Mouse (Mus musculus): Measurements from ENCODE around the gene Ankrd36. TPM values are rescaled to one million over a fixed set of nuclear protein-coding genes. Genes with fewer than 3 reads are reported as not detected.
A peak's percentile ranks its signal among the peaks of the same experiment; 100 is the strongest.
"Not testable (repeated sequence)": the region's sequence is repeated elsewhere in the genome, so short reads cannot be mapped to it uniquely, and the experiment has no call there.

Ankrd36 gene
- total RNA-seq, 2 experiments from 2014 or later: not detected

DNA sequence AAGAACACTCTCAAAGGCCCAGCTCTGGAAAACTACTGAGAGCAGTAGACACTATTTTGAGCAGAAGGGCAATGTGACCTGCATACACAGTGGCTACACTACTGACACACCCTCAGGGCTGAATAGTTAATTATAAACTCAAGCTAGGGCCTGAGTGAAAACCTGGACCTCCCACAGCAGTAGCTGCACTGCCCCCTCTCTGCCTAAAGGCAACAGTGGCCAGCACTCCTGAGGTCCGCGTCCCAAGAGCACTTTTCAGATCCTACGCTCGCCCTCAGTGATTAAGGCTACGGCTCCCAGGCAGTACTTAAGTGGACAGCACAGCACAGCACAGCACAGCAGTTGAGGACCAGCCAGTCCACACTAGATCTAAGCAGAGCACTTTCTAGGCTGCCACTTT lies 36.4 kb upstream of the Ankrd36 start:
- peak; percentile 49 for TF ChIP-seq CTCF (conservative IDR thresholded peaks at IDR 0.05)
- Histone ChIP-seq H3K27ac (no peak overlapping the region), H3K4me3 (no peak overlapping the region)
- DNase-seq (ENCODE audit: low spot score in 2 of 2): no peak

DNA sequence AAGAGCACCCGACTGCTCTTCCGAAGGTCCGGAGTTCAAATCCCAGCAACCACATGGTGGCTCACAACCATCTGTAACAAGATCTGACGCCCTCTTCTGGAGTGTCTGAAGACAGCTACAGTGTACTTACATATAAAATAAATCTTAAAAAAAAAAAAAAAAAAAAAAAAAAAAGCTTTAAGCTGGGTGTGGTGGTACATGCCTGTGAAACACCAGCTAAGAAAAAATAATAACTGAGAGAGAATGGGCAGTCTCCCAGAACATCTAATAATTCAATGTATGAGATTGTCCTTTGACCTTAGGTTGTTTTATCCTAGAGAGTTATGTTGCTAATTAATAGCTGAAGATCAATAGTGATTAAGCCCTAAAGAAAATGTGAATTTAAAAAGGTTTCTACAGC lies 32.0 kb upstream of the Ankrd36 start:
- not testable (repeated sequence) for H3K27ac ChIP-seq
- 0 out of 2 replicates have a peak, but pooled peaks have one; percentile 5 for TF ChIP-seq CTCF (conservative IDR thresholded peaks at IDR 0.05)

DNA sequence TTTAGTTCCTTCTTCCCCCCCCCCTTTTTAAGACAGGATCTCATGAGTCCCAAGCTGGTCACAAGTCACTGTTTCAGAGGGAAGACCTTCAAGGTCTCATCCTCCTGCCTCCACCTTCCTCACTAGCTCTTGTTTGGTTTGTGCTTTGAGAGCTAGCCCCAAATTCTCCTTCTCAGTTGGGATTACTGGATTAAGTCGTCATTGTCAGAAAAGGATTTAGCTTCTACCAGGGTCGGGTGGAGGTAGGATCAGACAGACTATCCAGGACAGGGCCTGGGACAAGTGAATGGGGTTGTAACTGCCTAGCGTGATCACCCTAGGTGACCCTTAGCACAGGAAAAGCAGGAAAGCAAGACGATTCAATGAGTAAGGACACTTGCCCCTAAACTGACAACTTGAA lies 29.2 kb upstream of the Ankrd36 start:
- Histone ChIP-seq H3K4me3 (no peak overlapping the region; the same call in 1 of the 2 replicates), H3K27ac (no peak overlapping the region)
- TF ChIP-seq CTCF (conservative IDR thresholded peaks at IDR 0.05): no peak
- DNase-seq (ENCODE audit: low spot score in 2 of 2): no peak

More for the DNA sequence above, 32.0 kb upstream of the Ankrd36 start:
- H3K4me3 ChIP-seq; DNase-seq (ENCODE audit: low spot score in 2 of 2): not testable (repeated sequence)

DNA sequence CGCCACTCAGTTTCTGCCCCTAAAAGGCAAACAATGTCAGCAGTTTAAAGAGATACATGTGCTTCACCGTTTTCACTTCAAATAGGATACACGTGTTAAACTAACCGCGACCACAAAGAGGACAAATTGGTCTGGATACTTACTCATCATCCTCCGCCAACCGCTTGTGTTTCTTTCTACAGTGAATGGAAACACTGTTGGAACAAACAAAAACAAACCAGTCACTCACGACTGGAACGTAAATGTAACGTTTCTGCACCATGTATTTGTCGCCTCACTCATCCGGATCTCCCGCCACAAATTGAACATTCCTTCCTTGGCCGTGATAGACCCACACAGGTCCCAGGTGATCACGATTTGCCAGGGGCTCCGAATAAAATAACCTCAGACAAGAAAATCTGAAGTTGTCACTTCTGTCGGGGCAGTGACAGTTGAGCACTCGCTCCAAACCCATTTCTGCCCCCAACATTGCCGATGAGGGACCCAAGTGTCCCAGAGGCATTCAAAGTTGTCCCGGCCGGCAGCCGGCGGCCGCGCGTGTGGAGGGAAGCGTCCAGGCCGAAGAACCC lies 28.2 kb upstream of the Ankrd36 start:
- no peak for TF ChIP-seq CTCF (conservative IDR thresholded peaks at IDR 0.05)

DNA sequence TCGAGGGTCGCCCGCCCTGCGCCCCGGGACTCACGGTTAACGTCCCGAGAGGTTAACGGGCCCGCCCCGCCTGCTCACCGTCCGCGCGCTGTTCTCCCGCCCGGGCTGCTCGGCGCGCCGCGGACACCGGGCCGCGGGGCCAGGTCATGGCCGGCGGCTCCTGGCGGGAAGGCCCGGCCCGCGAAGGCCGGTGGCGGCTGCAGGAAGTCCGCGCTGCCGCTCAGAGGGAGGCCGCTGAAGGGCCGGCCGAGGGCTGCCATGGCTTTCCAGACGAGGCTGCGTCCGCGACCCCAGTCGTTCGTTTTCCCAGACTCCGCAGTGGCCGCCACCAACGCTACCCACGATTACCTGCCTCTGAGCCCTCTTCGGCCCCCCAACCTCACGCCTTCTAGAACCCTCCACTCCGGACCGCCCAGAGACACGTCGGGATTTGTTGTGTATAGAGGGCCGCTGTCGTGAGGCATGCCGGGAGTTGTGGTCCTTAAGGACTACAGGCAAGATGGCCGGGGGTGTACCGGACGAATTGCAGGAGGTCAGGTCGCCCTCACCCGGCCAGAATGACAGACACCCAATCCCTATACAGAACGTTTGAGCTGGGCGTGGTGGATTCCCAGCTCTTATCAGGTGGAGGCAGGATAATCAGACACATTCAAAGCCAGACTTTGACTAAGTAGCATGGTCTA lies 27.5 kb upstream of the Ankrd36 start, which contains the start of gene Ccdc117:
Ccdc117 (minus strand) TSS at position 389 of the 683 bp plus-strand sequence.
- peak; percentile 37; the same call in 1 of the 2 replicates for TF ChIP-seq CTCF (conservative IDR thresholded peaks at IDR 0.05)
- peak; percentile 85 to 92 for DNase-seq (ENCODE audit: low spot score in 2 of 2)
- Histone ChIP-seq H3K27ac (peak within 1 kb of the TSS; percentile 94), H3K4me3 (peak within 1 kb of the TSS; percentile 90)

More for the DNA sequence above, 28.2 kb upstream of the Ankrd36 start:
- no peak for DNase-seq (ENCODE audit: low spot score in 2 of 2)
- H3K4me3 ChIP-seq: peak overlapping the region; percentile 90
- H3K27ac ChIP-seq: peak overlapping the region; percentile 94

DNA sequence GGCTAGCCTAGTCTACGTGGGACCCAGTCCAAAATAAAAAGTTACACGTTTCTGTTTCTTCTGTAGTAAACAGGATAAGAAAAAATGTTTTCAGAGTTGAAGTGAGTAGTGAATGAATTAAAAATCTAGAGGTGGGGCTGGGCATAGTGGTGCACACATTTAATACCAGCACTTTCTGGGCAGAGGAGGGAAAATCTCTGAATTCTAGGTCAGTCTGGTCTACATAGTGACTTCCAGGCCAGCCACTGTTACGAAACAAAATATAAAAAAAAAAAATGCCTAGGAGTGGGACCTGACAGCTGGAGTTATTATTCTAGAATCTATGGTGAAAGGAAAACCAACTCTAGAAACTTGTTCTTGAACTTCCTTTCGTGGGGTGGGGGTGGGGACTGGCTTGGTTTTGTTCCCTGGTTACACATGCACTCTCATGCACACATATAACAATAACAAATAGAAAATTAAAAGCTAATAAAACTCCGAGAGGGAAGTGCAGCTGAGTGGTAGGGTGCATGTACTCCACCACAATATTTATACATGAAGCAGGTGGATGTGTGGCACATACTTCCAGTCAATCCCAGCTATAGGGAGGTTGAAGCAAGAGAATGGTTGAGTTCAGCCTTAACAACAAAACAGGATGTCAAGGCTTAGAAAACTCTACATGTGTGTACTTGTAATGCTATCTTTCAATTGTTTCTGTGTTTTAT lies 26.9 kb upstream of the Ankrd36 start:
- Histone ChIP-seq H3K27ac (peak overlapping the region; percentile 94; the same call in 1 of the 2 replicates), H3K4me3 (peak overlapping the region; percentile 90)
- no peak for DNase-seq (ENCODE audit: low spot score in 2 of 2)
- TF ChIP-seq CTCF (conservative IDR thresholded peaks at IDR 0.05): no peak

DNA sequence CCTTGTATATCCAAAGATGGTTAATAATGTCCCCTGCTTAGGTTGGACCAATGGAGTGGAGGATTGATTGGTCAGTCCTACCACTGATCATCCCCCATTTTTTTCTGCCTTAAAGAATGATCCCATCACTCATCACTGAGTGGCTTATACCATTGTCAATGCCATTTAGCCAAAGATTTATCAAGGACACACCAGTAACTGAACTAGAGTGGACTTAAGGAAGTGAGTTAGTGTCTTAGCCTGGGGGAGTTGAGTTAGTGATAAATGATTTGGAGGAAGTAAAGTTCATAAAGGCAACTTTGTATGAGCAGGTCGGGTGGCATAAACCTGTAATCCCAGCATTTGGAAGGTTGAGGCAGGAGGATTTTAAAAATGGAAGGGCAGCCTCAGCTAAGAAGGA lies 26.2 kb upstream of the Ankrd36 start:
- TF ChIP-seq CTCF (conservative IDR thresholded peaks at IDR 0.05): no peak
- Histone ChIP-seq H3K27ac (no peak overlapping the region), H3K4me3 (no peak overlapping the region)
- DNase-seq (ENCODE audit: low spot score in 2 of 2): no peak

DNA sequence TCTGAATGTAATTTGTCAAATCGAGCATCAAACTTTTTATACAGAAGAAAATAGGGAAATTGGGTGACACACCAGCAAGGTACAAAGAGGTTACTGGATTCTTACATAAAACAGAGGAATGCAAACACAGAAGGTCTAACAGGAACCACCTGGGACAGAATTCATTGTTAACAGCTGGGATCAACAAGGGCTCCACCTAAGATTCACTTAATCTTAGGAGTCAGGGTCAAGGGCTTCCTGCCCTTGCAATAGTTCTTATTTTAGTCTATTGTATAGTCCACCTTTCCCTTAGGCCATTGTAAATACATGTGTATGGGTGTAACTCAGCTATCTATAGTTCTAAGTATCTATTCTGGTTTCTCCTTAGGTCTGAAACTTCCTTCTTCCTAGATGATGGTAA lies 24.8 kb upstream of the Ankrd36 start:
- DNase-seq (ENCODE audit: low spot score in 2 of 2); H3K4me3 ChIP-seq; H3K27ac ChIP-seq: not testable (repeated sequence)

DNA sequence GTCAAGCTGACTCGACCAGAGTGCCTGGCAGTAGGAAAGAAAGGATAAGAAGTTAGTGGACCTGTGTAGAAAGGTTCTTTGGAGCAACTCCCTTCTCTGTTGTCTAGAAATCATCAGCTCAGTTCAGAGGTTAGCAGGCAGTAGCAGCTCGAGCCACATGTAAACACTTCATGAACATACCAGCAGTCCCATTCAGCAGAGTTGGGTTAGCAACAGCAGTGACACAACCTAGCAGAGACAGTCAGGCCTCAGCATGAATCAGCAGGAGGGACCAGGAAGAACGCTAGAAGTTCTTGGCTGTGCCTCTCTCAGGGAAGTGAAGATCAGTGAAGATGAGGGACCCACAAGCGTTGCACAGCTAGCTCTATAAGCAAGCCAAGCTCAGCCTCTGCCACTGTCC lies 24.0 kb upstream of the Ankrd36 start:
- DNase-seq (ENCODE audit: low spot score in 2 of 2): no peak
- H3K4me3 ChIP-seq: no peak overlapping the region
- no peak overlapping the region for H3K27ac ChIP-seq
- no peak for TF ChIP-seq CTCF (conservative IDR thresholded peaks at IDR 0.05)

DNA sequence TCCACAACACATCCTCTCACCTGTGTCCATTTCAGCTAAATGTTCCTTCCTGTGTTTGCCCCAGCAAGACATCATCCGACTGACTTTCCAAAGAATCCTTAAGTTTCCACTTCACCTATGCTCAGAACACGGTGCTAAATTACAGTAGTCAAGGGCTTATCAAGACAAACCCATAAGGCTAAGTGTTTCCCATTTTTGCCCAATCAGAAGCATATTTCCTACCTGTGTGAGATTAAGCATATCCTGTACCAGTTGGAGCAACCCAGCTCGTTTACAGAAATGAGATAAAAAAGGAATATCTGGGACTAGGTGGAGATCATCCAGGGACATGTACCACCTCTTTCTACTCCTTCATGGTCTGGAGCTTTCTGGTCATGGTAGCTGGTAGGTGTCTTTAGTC lies 22.8 kb upstream of the Ankrd36 start:
- Histone ChIP-seq H3K4me3 (no peak overlapping the region), H3K27ac (no peak overlapping the region)
- TF ChIP-seq CTCF (conservative IDR thresholded peaks at IDR 0.05): no peak
- DNase-seq (ENCODE audit: low spot score in 2 of 2): no peak

DNA sequence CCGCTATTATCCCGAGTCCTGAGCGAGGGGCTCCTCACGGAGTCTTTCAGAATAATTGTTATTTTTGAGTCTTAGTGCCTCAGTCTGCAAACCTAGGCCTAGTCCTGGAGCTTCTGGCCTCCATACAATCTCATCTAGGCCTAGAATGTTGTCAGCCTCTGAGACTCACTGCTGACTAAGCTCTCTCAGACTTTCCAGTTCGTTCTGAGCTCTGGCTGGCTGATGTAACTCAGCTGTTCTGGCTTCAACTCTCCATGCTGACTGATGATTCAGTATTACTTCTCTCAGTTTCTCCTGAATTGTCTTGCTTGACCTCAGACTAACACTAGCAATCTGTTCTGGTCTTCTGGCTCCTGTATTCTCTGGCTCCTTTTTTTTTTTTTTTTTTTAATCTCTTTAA lies 18.1 kb upstream of the Ankrd36 start:
- no peak overlapping the region for H3K27ac ChIP-seq
- no peak for TF ChIP-seq CTCF (conservative IDR thresholded peaks at IDR 0.05)
- H3K4me3 ChIP-seq: no peak overlapping the region
- DNase-seq (ENCODE audit: low spot score in 2 of 2): no peak

DNA sequence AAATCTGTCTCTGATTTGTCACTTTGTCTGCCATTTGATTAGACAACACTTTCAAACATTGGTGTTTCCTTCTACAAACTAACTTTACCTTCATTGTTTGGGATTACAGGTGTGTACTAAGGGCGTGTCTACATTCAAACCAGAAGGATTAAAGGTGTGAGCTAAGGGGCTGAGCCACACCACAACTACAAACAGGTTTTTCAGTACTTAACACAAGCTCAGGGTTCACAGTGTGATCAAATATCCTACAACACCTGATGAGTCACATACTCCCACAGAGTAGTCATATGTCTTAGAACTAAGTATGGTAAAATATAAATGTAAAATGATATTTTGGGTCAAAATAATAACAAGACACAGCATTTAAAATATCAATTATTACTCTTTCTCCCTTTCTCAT lies 17.6 kb upstream of the Ankrd36 start:
- no peak for TF ChIP-seq CTCF (conservative IDR thresholded peaks at IDR 0.05)
- no peak overlapping the region for H3K27ac ChIP-seq
- DNase-seq (ENCODE audit: low spot score in 2 of 2): no peak
- no peak overlapping the region for H3K4me3 ChIP-seq

DNA sequence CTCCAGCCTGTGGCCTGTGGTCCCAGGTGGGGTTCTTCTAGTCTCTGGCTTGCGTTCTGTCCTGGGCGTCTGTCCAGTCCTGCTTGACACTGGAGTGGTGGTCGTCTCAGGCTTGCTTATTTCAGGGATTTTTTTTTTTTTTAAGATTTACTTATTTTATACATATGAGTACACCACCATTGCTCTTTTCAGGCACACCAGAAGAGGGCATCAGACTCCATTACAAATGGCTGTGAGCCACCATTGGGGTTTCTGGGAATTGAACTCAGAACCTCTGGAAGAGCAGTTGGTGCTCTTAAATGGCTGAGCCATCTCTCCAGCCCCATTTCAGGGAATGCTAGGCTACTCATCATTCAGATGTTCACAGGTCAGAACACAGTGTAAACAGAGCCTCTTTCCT lies 9.2 kb upstream of the Ankrd36 start:
- DNase-seq (ENCODE audit: low spot score in 2 of 2): no peak
- TF ChIP-seq CTCF (conservative IDR thresholded peaks at IDR 0.05): peak; percentile 59
- H3K4me3 ChIP-seq: no peak overlapping the region
- no peak overlapping the region for H3K27ac ChIP-seq

Data from layer of hippocampus, adult 2 months (tissue).